ENCODE assay signal across 11 mouse cellular contexts in genomic region chr17:87379160-87379624, GRCm38 (mm10). TPM values are rescaled to one million over a fixed set of nuclear protein-coding genes. Genes with fewer than 3 reads are reported as not detected.
DNase-seq lines count a peak whose midpoint lies in the region; ATAC-seq lines count a peak whose summit lies in the region.
"Had no signal": no experiment of that assay in that cellular context is flagged by ENCODE, and none has a peak within 500 bp of the region (broad histone marks: within the 10 kb centered on the region; RNA-seq: fewer than 3 reads in every experiment).

No protein-coding gene starts in this region.

- peaks cover 29% of the 10 kb centered on the region for H3K4me1 ChIP-seq in heart, embryonic 16.5 days (ENCODE audit: control insufficient read depth, insufficient read depth, low read length)
- H3K4me1 ChIP-seq in brown adipose tissue, adult 24 weeks (ENCODE audit: control insufficient read depth, insufficient read depth, insufficient read length, low read length): peaks cover 21% of the 10 kb centered on the region
- peaks cover 54% of the 10 kb centered on the region for H3K4me1 ChIP-seq in hindbrain, embryonic 13.5 days (replicated peaks)
- H3K4me1 ChIP-seq in midbrain, embryonic 16.5 days (ENCODE audit: control insufficient read depth, insufficient read depth, low read length): peaks cover 26% of the 10 kb centered on the region

- DNase-seq in heart, postnatal 14 days: no peak
- no peak for DNase-seq in thymus, postnatal 14 days
- no peak for DNase-seq in left cerebral cortex, adult 18-20 months (ENCODE audit: low spot score in 2 of 2)
- no peak for DNase-seq in lung, postnatal 10 days
- DNase-seq: cerebellum, adult 9-11 months had no signal

- H3K4me2 ChIP-seq in heart, embryonic 16.5 days (ENCODE audit: low read depth, low read length): no peak overlapping the region
- H3K4me2 ChIP-seq in hindbrain, embryonic 13.5 days: no peak overlapping the region
- no peak overlapping the region for H3K4me2 ChIP-seq in midbrain, embryonic 16.5 days (ENCODE audit: low read length)

- H3K9ac ChIP-seq in heart, embryonic 16.5 days (ENCODE audit: low read length): no peak overlapping the region
- H3K9ac ChIP-seq in hindbrain, embryonic 13.5 days: 0 out of 2 replicates have a peak overlapping the region, but pooled peaks have one; percentile 49
- no peak overlapping the region for H3K9ac ChIP-seq in midbrain, embryonic 16.5 days (ENCODE audit: low read depth, low read length)

- intact Hi-C loops in heart, postnatal 14 days (cut with DNase I): no loop called here

- ATAC-seq in heart, embryonic 16.5 days (replicated peaks; ENCODE audit: extremely low read depth, insufficient read depth, low FRiP score): no peak
- no peak for ATAC-seq in hindbrain, embryonic 13.5 days (ENCODE audit: low FRiP score)
- ATAC-seq in midbrain, embryonic 16.5 days: 0 out of 2 replicates have a peak, but pooled peaks have one; percentile 5

- no peaks in the 10 kb centered on the region for H3K36me3 ChIP-seq in heart, embryonic 16.5 days (ENCODE audit: control insufficient read depth, insufficient read depth)
- H3K36me3 ChIP-seq in hindbrain, embryonic 13.5 days: no peaks in the 10 kb centered on the region
- H3K36me3 ChIP-seq in midbrain, embryonic 16.5 days (ENCODE audit: control insufficient read depth, insufficient read depth, low read length): no peaks in the 10 kb centered on the region

- H3K27me3 ChIP-seq in heart, embryonic 16.5 days (ENCODE audit: control insufficient read depth, insufficient read depth, low read length): no peaks in the 10 kb centered on the region
- H3K27me3 ChIP-seq in hindbrain, embryonic 13.5 days: no peaks in the 10 kb centered on the region
- no peaks in the 10 kb centered on the region for H3K27me3 ChIP-seq in midbrain, embryonic 16.5 days (ENCODE audit: control insufficient read depth, insufficient read depth, low read depth, low read length)

- H3K4me3 ChIP-seq in heart, embryonic 16.5 days (ENCODE audit: low read length): no peak overlapping the region
- H3K4me3 ChIP-seq in brown adipose tissue, adult 24 weeks (ENCODE audit: insufficient read depth, low read depth, low read length): no peak overlapping the region
- H3K4me3 ChIP-seq in hindbrain, embryonic 13.5 days: no peak overlapping the region
- H3K4me3 ChIP-seq in midbrain, embryonic 16.5 days (ENCODE audit: low read depth, low read length): no peak overlapping the region

- peak overlapping the region; percentile 37; the same call in 1 of the 2 replicates for H3K27ac ChIP-seq in heart, embryonic 16.5 days (ENCODE audit: low read length)
- H3K27ac ChIP-seq in brown adipose tissue, adult 24 weeks (replicated peaks; ENCODE audit: low read depth, low read length): peak overlapping the region; percentile 72
- peak overlapping the region; percentile 82 for H3K27ac ChIP-seq in hindbrain, embryonic 13.5 days
- peak overlapping the region; percentile 80 for H3K27ac ChIP-seq in midbrain, embryonic 16.5 days (ENCODE audit: low read length)

- H3K9me3 ChIP-seq in heart, embryonic 16.5 days (replicated peaks; ENCODE audit: control insufficient read depth, low read length): no peaks in the 10 kb centered on the region
- H3K9me3 ChIP-seq in hindbrain, embryonic 13.5 days: no peaks in the 10 kb centered on the region
- no peaks in the 10 kb centered on the region for H3K9me3 ChIP-seq in midbrain, embryonic 16.5 days (replicated peaks; ENCODE audit: control insufficient read depth, low read length, poor library complexity, severe bottlenecking)
- H3K9me3 ChIP-seq: megakaryocyte, embryonic 14.5 days had no signal

- 80% methylated on average over 11 of the region's 11 CpGs for WGBS in heart, embryonic 16.5 days
- 76% methylated on average over 11 of the region's 11 CpGs for WGBS in hindbrain, embryonic 13.5 days
- 67% methylated on average over 11 of the region's 11 CpGs for WGBS in midbrain, embryonic 16.5 days

RNA-seq across cellular contexts. Expression of gene Stpg4, which starts 48.3 kb away (rescaled TPM):
- not detected in 2 replicates for polyA plus RNA-seq in heart, embryonic 16.5 days (2015; fragmentation: Nextera tagmentation; extraction: Ambion mirVana)
- total RNA-seq in heart, postnatal 14 days (2021): not detected
- not detected in 2 replicates for polyA plus RNA-seq in brown adipose tissue, adult 24 weeks (2012; ENCODE audit: insufficient read depth, insufficient read length, missing spikeins)
- polyA plus RNA-seq in hindbrain, embryonic 13.5 days (2015; fragmentation: Nextera tagmentation; extraction: Ambion mirVana): not detected in 2 replicates
- polyA plus RNA-seq in midbrain, embryonic 16.5 days (2015; fragmentation: Nextera tagmentation; extraction: Ambion mirVana): 0.34 TPM in 1 of 2 replicates, not detected in the other
- not detected for total RNA-seq in left cerebral cortex, adult 18-20 months (2021)
- total RNA-seq: granulocyte monocyte progenitor cell, adult 5-6 weeks had no signal
